Mouse (Mus musculus): ENCODE data around the gene Shisa5.

The Shisa5 gene

DNA sequence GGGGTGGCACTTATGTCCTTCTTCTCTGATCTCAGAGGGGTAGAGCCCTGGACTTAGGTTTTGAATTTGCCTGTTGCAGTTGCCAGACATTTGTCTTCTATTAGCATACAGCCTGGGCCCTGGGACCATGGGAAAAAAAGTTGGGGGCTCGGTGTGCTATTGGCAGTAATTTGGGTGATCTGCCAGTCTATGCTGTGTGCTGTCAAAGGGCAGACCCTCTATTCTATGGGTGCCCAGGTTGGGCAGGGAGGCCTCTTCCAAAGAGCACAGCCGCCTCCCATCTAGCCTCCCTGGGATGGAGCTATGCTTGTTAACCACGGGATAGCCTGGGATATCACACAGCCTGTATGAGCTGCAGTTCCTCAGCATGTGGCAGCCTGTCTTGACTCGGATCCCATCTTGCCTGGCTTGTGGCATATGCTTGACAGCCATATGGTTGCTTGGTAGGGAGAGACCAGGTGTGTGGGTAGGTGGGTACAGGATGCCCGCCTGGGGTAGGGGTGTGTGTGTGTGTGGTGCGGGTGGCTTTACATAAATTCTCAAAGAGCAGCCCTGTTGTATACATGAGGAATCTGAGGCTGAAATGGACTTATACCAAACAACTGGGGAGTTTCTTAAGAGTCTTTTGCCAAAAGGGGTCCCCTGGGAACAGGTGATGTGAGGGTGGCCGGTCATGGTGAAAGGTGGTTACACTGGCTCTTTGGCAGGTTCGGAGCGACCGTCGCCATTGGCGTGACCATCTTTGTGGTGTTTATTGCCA lies 17.1 kb downstream of the Shisa5 start:
- peak; percentile 54 for DNase-seq

DNA sequence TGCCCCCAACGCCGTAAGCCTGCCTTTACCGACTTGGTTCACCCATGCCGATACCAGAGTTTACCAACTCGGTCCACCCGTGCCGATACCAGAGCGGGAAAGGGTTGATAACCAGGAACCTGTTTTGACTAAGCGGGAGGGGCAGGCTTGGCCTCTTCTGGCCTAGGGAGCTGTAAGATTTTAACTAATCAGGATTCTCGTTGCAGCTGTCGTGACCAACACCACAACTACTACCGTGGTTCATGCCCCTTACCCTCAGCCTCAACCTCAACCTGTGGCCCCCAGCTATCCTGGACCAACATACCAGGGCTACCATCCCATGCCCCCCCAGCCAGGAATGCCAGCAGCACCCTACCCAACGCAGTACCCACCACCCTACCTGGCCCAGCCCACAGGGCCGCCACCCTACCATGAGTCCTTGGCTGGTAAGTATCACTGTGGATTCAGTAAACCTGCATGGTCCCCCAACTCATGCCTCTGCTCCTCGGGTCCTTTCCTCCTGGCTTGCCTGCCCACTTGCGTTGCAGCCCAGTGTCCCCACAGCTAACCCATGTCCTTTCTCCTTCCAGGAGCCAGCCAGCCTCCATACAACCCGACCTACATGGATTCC lies 17.8 kb downstream of the Shisa5 start:
- DNase-seq: no peak

DNA sequence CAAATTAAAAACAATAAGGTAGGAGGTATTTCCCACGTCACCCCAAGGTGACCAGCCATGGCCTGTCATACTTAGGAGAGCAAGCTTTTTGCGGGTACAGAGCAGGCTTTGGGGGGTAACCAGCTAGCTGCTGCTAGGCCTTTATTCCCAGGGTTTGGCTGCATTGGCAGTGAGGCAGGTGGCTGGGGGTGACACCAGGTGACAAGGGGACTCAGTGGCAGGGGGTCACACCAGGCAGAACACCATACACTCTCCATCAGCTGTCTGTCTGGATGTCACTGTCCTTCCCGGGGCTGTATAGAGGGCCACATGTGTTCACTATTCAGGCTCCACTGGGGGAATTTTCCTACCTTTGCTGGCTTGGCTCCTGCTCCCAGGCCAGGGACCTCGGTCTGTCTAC lies 18.6 kb downstream of the Shisa5 start:
- no peak for DNase-seq

DNA sequence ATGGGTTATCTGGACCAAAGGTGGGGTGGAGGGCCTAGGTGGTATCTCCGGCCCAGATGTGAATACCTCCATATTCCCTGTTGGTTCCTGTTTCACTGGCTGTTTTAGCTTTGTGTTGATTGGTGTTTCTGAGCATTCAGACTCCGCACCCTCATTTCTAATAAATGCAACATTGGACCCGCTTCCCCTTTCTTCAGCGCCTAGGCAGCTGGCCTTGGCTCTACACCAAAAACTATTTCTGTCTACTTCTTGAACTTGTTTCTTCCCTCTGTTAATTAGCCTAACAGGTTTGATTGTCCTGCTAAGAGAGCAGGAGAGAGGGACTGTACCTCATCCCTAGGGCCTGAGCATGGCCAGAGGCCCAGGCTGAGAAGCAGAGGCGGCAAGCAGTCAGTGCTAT lies 19.2 kb downstream of the Shisa5 start:
- no peak for DNase-seq

DNA sequence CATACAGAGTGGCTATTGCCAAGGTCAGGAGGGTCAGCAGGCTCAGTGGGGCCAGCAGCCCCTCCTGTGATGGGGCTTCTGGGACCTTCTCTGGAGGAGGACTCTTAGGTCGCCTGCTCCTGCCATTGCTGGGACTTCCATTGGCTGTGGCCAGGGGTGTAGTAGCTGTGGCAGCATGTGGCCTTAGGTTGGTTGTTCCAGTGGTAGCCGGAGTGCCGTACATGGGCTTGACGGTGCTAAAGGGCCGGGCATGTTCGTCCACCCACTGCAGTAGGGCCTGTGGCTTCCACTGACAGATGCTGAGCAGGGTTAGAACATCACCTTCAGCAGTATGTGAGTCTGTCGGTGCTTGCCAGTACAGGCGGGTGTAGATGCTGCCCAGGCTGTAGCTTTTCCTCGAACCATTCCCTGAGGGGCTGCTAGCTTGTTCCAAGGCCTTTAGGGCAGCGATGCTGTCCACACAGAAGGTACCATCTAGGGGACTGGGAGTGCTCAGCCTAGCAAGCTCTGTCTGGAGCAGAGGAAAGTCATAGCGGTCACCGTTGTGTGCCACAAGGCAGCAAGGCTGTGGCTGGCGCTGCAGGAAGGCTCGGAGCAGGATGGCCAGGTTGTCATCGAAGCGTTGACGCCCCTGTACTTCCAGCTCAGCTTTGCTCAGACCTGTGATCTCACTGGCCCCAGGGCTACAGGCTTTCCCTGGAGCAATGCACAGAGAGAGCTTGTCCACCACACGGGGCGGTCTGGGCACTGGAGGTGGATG lies 19.8 kb downstream of the Shisa5 start:
- no peak for DNase-seq

DNA sequence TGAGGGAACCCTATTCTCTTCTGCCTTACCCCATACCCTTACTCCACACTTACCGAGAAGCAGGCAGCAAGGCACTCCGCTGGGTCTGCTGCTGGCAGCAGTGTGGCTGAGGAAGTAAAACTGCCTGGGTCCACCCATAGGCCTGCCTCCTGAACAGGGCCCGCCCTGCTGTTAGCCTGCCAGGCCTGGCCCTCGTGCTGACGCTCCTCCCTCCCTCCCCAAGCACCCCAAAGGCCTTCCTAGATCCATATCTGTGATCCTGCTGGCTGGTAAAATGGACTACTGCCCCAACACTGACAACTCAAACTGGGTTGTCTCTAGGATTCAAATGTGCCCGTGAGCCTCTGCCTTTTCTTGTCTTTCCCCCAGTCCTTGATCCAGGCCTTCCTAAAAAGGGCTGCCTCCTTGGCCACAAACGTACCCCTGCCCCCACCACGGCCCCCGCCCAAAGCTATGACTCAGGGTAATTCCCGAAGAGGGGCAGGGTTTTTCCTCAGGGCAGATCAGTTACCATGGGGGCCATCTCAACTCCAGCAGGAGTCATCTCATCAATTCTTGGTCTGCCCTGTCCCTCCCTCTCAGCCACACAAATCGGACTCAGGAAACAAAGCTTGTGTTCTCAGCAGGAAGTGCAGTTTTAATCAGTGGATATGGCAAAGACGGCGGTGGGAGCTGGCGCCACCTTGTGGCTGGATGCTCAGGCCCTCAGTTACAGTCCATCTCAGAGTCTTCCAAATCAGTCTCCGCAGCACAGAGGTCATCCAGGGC lies 21.0 kb downstream of the Shisa5 start, which contains the start of gene Trex1:
TSS of gene Trex1 (minus strand) at position 599 of the 768 bp plus-strand sequence.
- DNase-seq: peak; percentile 91

DNA sequence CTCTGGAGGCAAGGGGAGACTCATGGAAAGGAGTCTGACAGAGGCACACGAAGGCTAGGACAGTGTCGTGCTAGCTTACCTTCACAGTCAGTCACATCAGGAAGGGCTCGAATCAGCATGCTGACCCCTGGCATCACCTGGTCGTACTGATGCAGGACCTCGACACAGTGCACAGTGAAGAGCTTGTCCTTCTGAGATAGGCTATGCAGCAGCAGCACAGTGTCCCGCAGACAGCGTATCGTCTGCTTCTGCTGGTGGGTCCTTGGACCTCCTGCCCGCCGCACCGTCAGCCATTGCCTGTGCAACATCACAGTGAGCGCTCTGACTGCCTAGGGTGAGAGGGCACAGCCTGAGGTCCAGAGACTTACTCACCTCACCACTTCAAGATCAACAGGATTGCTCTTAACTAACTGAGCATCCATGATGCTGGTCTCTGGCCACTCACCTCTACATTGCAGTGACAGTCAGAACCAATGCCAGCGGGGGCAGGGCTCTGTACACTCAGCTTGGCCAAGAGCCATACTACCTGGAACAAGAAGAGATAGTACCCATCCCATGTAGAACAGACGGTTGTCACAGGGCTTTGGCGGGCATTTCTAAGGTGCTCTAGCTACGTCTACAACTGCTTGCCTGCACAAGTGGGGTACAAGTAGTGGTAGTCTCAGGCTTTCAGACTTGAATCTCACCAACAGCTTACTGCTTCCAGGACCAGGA lies 22.0 kb downstream of the Shisa5 start:
- peak; percentile 60 for DNase-seq

DNA sequence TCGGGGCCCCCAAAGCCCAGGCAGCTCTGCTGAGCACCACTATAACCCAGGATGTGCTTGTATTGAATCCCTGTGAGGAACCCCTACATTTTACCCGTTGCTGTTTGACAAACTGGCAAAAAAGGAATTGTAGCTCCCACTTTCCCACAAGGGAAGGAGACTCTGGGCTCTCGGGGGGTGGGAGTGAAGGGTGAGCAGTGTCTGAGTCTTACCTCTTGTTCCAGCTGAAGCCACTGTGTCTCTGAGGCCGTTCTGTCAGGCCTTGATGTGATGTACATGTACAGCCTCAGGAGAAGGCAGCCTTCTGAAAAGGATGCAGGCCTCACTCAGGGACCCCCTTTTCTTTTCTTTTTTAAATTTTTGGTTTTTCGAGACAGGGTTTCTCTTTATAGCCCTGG lies 22.5 kb downstream of the Shisa5 start:
- DNase-seq: no peak

DNA sequence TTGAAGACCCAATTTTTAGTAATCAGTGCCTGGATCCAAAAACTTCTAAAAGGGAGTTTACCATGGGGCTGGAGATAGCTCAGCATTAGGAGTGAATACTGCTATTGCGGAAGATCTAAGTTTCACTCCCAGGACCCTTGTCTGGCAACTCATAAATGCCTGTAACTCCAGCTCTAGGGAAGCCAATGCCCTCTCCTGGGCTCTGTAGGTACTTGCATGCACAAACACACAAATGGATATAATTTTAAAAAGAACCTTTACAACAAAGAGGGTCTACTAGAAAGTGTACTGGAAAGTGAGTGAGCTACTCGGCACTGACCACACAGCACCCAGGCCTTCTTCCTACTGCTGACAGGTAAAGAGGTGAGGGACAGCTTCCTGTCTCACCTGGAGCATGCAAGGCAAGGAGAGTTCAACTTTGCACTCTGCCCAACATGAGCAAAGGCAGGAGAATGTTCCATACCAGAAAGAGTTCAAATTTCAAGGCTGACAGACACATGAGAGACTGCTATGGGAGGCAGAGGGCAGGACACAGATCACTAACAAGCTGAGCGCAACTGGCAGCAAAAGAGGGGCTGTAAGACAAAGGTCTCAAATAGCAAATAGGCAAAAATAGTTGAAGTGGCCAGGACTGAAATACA lies 29.9 kb downstream of the Shisa5 start:
- DNase-seq: no peak

DNA sequence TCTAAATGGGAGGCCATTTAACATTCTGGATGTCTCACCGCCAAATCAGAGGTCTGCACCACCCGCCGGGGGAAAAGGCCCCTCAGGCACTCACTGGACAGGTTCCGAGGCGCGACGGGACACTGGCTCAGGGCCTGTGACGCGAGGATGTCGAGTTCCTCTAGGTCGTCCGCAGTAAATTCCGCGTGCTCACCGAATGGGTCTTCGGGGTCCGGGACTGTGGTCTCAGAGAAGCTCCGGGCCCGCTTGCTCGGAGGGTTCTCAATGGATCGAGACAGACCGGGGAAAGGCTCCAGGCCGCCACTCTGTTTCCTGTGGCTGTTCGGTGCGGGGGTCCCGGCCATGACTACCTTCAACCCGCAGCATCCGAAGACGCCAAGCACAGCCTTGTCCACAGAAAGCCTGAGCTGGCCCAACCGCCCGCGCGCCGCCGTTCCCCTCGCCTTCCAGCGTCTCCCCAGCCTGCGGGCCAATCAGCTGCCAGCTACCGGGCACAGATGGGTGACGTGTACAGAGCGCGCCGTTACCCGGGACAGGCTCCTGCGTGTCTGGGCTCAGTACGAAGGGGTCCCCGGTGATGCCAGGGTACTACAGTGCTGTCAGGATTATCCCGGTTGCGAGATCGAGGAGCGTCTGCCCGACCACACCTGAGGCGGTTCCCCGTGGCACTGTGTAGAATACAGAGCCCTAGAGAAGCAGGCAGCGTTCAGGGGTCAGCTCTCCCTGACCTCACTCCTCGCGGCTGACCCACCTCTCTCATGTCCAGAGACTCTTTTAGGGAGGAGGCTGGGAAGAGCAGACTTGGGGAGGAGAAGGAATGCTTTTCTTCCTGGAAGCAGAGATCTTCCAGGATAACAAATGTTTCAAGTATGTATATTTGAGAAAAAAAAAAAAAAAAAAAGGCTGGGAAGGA lies 35.6 kb downstream of the Shisa5 start, which contains the start of gene Atrip:
TSS of gene Atrip (minus strand) at position 464 of the 913 bp plus-strand sequence.
- DNase-seq: peak; percentile 91

DNA sequence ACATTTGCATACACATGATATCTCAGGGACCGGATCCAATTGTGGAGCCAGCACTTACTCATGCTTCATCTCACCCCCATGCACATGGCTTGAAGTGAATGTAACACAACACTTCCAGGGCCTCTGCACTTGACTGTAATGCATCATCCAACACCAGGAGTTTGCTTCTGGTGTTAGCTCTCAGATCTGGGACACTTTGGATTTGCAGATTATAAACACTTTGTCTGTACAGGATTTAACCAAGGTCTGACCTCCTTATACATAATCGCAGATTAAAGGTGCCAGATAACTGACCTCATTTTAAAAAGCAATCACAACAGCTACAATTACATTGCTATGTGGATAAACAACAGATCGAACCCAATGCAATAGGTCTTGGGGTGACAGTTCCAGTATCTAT lies 42.2 kb downstream of the Shisa5 start:
- no peak for DNase-seq

DNA sequence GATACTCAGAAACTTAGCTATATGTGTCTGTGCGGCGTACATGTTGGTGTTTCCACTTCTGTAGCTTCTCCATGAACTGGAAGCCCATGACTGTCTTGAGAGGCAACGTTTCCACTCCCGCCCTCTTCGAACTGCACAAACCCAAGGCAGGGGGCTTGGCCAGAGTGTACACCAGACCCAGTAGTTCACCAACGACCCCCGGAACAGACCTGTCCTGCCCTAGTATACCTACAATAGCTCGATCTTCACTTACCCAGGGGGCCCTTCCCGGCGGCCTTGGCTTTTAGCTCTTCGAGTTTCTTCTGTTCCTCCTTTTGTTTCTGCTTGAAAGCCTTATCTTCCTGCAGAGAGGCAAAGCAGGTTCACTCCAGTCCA lies 43.4 kb downstream of the Shisa5 start:
- DNase-seq: no peak

DNA sequence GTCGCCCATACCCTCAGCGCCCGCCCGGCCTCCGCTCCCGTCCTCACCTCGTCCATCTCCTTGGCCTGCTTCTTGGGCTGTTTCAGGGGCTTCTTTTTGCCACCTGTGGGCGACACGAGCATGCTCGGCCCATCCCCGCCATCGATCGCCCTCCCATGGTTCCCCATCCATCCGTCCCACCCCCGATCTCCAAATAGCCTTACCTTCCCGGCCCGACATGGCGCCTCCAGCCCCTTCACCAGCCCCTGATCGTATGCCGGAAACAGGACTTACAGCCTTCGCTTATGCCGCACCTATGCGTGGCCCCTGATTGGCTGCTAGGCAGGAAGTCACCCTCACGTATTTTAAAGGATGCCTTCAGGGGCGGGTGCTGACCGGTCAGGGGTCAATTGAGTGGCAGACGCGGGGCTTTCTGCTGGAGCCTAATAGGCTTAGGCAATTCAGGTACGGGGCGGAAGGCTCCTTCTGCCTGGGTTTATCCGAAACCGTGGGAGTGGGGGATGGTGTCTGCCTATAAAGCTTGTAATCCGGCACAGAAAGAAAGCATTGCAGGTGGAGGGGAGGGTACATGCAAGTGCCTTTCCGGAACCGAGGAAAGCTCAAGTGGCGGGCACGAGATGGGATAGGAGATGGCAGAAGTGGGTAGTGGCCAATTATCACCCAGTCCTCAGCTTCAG lies 43.9 kb downstream of the Shisa5 start, which contains the start of the genes Ccdc51 and Tma7:
TSS of gene Ccdc51 (plus strand) at position 370 of the 677 bp plus-strand sequence.
TSS of gene Tma7 (minus strand) at position 464 of the 677 bp plus-strand sequence.
- peak; percentile 86 for DNase-seq

DNA sequence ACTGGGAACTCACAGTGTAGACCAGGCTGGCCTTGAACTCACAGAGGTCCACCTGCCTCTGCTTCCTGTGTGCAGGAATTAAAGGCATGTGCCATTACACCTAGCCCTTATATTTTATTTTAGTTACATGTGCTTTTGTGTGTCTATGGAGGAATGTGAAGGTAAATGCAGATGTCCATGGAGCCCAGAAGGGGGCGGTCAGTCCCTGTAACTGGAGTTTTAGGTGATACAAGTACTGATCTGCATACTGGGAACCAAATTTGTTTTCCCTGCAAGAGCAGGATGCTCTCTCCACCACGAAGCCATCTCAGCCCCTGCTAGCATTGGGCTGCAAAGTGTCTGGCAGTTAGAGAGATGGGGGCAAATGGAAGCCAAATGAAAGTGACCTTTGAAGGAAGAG lies 46.6 kb downstream of the Shisa5 start:
- DNase-seq: no peak

DNA sequence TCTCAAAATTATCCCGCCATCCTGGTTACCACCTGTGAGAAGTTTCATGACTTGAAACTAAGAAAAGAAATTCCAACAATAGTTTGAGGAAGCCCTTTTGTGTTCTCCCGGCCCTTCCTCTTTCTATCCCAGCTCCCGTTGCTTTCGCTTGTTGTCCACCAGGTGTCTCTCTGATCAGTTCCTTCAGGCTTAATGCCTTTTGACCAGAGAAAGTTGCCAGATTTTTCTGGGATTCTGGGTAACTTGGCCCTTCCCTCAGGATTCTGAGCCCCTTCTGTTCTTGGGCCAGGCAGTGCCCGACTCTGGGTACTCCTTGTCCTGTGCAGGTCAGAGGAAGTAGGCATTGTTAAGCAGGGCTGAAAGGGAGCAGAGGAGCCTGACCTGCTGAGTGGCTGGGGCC lies 49.6 kb downstream of the Shisa5 start:
- peak; percentile 48 for DNase-seq

DNA sequence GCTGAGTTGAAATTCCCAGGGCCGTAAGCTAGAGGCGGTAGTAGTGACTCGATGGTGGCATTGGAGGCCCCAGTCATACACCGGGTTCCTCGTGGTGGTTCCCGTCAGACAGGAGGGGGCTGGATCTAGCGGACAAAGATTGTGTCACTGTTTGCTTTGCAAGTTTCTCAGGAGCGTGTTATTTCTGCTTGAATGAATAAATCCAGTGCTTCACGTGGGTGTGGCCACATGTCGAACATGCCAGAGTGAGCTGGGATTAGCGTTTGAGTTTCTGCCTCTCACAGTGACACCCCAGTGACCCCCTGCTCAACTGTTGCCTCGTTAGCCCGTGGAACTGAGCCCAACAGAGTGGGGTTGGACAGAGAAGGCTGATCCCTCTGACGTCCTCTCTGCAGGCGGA lies 52.1 kb downstream of the Shisa5 start:
- no peak for DNase-seq

DNA sequence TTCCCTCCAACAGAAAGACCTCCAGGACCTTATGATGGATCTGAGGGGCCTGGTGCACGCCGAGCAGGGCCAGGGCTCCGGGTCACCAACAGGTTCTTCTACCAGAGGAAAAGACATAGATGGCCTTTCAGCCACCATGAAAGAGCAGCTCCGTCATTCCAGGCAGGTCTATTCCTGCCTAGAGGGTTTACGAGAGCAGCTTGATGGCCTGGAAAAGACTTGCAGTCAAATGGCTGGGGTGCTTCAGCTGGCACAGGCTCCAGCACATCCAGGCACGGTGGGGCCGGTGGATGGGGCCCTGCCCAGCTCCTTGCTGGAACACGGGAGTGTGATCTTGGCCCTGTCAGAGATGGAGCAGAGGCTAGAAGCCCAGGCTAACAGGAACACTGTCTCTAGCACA lies 53.4 kb downstream of the Shisa5 start:
- DNase-seq: no peak

DNA sequence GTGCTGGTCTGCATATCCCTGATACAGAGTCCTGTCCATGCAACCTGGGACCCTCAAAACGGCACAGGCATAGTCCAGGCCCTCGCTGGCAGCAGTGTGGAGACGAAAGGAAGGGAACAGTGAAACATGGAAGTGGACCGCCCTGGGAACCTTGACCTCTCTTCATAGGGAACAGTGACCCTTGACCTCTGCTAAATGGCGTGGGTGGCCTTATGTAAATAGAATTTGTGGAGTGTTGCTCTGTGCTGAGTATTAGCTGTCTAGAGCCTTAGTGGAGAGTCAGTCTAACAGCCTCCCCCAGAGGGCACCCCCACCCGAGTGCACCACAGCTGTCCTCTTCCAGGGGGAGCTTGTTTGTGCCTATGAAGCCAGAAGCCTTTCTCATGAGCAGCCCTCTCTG lies 54.4 kb downstream of the Shisa5 start:
- no peak for DNase-seq

DNA sequence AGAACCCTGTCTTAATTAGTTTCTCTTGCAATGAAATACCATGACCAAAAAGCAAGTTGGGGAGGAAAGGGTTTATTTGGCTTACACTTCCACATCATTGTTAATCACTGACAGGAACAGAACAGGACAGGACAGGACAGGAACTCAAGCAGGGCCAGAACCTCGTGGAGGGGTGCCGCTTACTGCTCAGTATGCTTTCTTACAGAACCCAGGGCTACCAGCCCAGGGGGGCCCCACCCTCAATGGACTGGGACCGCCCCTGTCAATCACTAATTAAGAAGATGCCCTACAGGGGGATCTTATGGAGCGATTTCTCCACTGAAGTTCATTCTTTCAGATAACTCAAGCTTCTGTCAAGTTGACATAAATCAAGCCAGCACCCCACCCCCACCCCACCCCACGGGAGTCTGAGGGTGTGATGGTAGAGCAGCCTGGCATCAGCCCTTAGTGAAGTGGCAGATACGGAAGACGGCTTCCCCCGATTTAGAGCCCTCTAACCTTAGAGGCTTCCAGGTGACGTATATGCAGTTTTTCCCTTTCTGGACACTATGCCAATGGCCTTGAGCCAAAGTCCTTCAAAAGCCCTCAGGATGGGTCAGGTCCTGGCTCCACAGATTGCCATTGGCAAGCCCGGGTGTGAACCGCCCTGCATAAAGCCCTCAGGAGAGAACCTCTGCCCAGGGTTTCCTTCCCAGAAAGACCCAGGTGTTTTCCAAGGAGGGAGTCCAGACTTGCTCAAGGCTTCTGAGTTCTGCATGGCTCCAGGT lies 55.6 kb downstream of the Shisa5 start:
- no peak for DNase-seq
